Mouse (Mus musculus) thymus, postnatal 14 days (tissue): Measurements from ENCODE around the gene Ank2.

ENCODE experiments used
- DNase-seq: peaks from one replicate; pipeline ENCODE4 v3.0.0; 2021

Gene Ank2

DNA sequence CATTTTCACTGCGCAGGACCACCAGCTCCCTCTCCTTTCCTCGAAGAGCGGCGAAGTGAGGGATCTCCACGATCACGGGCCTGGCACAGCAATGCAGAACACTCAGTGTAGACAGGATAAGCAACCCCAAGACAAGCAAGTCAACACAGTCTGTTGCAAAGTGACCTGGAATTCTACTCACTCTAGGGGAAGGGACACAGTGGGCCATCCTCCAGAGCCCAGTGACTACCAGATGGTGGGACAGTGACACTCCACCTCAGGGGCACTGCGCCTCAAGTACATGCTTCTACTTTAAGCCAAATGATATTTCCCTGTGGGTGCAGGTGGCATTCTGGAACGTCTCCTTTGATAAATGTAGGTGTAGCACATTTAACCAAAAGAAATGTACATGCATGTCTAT is 536.8 kb downstream of the Ank2 start:
- no peak for DNase-seq

DNA sequence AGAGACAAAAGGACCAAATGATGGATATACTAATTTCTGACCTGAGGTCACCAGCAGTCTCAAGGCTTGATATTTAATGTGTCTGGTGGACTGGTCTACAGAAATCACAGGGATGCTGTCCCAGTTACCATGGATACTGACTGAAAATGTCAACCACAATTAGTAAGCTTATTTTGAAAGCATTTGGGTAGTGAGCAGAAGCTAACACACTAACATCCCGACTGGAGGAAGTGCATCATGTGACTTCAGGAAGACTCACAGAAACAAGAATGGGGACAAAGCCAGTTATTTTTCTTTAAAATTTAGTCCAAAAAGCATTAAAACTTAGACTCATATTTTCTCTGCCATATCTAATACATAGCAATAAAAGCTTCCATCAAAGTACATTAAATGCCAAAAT is 546.5 kb downstream of the Ank2 start:
- no peak for DNase-seq

DNA sequence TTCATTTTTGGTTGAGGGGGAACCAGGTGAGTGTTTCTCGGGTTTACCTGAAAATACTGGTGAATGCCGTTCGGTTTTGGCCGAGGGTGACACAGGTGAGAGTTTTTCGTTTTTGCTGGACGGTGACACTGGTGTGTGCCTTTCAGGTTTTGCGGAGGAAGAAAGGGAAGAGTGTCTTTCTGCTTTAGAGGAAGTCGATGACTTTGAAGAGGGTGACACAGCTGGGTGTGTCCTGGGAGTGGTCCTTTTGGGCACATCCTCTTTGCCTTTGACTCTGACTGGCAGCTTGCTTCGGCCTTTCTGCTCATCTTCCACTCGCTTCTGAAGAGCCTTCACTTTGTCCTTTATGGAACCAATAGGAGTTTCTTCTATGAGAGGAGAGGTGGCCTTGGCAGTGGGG is 552.6 kb downstream of the Ank2 start:
- DNase-seq, result no peak

DNA sequence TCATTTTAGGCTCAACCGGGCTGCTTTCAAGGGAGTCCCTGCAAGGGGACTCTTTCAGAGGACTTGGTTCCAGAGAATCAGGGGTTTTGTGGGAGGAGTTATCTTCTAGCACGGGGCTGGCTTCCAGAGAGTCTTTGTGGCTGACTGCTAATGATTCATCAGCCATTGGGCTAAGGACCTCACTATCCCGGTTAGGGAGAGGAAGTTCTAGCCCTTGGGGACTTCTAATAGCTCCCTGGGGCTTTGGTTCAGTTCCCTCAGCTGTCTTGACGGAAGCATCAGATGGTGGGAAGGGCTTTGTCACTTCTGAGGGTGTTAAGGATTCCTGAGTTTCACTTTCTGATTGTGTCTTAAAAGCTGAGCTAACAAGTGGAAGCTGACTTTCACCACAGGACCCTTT is 554.3 kb downstream of the Ank2 start:
- DNase-seq, result no peak

DNA sequence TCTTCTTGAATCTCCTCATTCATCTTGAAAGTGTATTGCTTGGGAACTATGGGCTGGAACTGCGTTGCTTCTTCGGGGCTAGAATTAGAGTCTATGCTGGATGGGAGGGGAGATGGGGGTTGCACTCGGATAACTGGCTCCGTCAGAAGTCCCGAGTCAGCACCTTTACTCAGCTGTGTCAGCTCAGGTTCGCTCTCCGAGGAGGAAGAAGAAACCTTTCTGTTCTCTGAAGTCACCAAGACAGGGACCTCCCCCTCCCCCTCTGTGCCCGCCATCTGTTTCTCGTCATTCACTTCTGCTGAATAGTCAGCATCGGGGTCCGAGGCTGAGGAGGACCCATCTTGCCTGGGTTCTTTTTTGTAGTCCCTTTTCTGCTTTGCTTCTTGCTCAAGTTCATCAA is 555.1 kb downstream of the Ank2 start:
- DNase-seq, result no peak

DNA sequence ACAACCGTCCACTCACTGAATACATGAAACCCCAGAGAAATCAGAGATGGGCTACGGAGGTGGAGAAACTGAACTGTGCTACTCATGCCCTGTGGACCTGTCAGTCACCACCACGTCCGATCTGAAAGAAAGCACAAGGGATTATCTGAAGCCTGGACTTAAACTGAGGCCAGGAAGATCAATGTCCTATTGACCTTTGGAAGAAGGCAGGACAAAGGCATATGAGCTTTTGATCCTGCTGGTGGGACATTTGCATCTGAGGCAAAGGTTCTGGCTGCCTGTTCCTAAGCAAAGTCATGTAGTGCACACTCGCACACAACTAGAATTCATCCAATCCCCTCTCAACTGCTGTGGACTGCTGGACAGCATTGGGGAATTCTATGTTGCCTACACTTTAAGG is 558.7 kb downstream of the Ank2 start:
- DNase-seq, result no peak

DNA sequence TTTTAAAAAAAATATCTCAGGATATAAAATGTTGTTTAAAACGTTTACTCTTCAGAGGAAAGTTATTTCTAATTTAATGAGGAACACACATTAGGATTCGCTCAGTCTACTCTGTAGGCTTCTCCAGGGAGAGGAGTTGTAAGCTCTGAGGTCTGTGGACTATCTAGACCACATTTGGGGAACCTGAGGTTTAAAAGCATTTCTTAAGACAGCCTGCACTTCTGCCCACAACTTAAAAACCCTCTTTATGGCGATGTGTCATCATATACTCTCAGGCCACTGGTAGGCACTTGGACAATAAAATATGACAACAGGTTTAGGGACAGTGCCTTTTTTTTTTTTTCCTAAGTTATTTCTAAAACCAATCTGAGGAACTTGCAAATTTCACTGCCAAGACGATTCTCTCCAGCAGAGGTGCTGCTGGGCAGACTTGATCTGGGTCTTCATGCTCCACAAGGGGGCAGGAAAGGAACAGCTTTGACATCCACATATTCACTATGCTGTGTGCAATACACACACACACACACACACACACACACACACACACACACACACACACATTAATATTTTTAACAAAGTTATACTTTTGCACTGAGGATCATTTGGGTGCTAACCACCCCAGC is 567.2 kb downstream of the Ank2 start:
- DNase-seq, result no peak

DNA sequence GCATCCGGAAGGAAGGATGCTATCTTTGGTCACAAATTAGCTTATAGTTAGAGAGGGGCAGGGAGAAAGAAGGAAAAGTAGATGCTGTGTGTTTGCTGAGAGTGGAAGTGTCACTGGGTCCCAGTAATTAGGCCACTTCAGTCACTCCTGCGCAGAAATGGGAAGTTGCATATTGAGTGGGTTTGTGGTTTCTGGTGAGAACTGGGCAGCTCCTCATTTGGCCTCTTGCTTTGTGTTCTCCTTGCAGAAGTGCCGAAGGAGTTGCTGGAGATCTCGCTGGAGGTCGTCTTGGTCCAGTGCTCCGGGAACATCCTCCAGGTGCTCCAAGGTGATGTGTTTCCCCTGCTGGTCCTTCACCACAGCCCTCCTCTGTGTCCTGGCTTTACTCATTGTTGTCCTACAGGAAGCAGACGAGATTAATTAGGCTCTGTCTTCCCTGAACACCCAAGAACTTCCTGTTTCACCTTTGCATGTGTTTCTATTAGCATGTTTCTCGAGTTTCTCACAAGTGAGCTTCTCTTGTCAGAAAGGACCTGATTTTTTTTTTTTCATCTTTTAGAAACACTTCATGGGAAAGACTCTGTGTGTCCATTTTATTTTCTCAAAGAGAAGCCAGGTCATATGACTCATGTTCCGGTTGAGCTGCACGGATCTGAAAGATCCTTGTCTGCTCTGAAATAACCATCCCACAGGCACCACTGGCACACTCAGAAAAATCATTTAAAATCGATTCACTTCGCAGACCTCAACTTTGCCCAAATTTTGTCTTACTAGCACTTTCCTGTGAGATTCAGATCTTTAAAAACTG is 575.4 kb downstream of the Ank2 start:
- DNase-seq, result no peak

DNA sequence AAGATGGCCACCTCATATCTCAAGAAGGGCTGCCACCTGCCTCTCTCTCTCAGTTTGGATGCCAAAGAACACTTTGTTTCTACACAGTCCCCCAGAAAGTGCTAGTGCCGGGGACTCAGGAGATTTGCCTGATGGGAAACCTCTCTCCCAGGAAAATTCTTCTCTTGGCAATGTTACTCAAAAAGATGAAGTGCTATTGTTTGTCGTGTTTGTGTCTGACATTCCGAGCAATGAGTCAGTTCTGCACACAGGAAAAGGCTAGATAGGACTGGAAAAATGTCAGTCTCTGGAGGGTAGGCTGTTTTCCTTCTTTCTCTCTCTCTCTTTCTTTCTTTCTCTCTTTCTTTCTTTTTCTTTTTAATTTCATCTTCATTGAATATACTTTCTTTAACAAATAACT is 577.2 kb downstream of the Ank2 start:
- no peak for DNase-seq

DNA sequence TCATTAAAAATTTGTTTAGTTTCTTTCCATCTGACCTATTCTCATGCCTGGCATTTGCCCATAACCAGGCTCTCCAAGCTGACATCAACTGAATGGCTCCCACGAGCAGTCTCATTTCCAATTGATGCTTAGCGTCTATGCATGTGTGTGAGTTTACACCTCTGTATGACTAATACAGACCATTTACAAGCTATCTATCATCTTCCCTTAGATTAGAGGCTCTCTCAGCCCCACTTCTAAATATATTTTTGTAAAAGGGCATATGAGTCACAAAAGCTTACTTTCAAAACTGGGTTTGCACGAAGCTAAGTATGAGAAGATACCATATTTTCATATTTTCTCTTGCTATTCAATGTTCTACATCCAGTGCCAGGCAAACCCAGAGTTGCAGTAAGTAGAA is 578.9 kb downstream of the Ank2 start:
- DNase-seq, result no peak

DNA sequence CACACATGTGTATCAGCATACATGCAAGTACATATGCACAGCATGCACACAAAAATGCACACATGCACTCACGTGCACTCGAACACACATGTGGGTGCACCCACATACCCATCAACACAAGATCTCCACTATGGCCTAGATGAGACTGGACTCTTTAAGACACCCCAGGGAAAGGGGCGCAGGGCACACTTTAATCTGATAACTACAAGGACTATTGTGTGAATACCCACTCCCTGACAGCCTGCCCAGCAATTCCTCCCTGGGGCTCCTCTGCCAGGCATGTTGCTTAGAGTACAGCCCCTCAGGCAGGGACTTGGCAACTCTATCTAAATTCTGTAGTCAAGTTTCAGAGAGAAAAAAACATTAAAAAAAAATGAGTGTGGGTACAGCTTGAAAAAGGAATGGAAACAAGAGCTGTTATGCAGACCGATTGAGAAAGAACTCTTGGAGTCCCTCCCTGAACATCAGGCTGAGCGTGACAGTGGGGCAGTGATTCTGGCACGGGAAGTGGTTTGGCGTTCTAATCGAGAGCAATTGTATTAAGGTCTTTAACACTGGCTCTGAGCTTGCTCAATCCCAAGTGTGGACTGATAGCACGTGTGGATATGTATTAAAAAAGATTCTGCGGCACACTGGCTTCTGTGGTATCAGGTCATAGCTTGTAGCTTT is 580.2 kb downstream of the Ank2 start:
- DNase-seq, result no peak

DNA sequence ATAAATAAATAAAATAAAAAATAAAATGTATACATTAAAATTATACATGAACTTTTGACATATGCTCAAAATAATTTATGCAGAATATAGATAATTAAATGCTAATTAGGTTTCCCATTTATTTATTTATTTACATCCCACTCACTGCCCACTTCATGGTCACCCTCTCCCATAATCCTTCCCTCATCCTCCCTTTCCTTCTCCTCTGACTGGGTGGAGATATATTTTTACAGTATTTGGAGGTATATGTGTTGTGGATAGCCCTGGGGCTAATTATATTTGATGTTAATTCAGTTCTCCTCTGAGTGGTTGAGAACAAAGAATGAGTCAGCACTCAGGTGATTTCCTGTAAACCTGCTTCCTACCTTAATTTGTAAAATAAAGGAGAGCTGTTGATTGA is 582.8 kb downstream of the Ank2 start:
- no peak for DNase-seq

DNA sequence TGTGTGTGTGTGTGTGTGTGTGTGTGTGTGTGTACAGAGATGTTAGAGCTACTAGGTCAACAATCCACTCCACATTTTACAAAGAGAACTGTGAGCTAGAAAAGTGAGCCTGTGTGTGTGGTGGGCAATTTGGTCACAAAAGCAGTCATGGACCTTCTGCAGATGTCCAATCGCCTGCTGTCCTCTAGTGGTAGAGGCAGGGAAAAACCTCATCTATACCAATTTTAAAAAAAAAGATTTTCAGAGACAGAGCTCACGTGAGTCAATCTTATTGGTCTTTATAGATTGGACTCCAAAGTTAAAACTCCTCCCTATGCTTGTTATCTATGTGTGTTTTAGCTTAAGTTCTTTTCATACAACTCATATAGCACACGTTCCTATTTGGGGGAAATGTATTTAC is 595.6 kb downstream of the Ank2 start:
- peak; percentile 30 for DNase-seq

DNA sequence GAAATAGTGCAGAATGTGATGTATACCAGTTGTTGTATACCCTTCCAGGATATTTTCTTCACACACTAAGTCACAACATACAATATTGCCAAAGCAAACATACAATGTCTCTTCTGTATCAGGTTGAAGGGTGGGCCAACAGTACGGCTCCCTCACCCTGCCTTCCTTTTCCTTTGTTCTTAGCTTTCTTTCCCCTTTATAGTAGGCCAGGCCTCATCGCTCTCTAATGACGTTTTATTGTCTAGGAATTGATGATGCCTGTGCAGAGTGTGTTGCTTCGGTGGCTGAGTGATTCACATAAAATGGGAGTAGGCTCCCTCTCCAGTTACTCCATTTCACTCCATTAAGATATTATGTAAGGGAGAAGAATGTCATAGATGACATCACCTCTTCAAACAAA is 612.5 kb downstream of the Ank2 start:
- DNase-seq, result no peak

DNA sequence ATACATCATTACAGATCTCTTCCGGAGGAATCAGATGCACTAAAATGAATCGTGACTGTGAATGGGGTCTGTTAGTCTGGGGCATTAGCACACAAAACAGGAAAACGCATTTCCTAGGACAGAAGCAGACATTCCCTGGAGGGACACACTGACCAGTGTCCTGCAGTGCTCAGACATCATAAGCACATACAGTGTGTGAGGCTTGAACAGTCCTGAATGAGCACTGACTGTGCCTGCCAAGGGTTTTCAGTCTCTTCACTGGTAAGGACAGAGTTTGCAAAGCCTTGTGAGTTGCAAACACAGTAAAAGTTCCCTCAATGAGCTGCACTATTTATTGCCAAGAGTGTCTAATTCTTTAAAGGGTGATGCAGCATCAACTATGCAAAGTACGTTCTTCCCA is 613.1 kb downstream of the Ank2 start:
- DNase-seq, result no peak

DNA sequence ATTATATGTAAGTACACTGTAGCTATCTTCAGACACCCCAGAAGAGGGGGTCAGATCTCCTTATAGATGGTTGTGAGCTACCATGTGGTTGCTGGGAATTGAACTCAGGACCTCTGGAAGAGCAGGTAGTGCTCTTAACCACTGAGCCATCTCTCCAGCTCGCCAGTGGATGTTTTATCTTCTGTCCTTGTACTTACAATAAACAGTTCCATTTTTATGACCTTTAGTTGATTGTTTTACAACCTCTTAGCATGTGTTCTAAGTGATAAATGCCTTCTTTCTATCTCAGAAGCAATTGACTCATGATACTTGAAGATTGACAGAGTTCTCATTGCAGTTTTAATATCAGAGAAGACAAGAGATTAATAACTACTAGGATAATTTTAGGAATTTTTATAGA is 620.9 kb downstream of the Ank2 start:
- no peak for DNase-seq
